Mouse (Mus musculus) heart, postnatal 14 days (tissue): ENCODE measurements around the gene Rhof. TPM values are rescaled to one million over a fixed set of nuclear protein-coding genes. Genes with fewer than 3 reads are reported as not detected.

Experiments used
- DNase-seq, 2 experiments: peaks; one replicate each; pipeline ENCODE4 v3.0.0; 2021 to 2022
- intact Hi-C: fragments of 180-260 bp; cut with DNase I; formaldehyde crosslinking; loops from one replicate; pipeline ENCODE4 v1.15.1; 2025
- total RNA-seq, 2 experiments: library from RNA; stranded (reverse); gene quantifications; 2 replicates each; pipeline ENCODE4 v1.2.3; 2021

Gene Rhof
- total RNA-seq, 2 experiments from 2014 or later = 0.48 to 0.61 TPM

GRCm38 (mm10) chr5:123149451-123150400, 17.2 kb upstream of the Rhof start:
- DNase-seq = peak; percentile 93 to 96
- intact Hi-C loops = loop anchor here (1.0 to 2.0 kb wide), 2 partner anchors 16 to 33 kb away; no protein-coding TSS in a partner anchor

DNA sequence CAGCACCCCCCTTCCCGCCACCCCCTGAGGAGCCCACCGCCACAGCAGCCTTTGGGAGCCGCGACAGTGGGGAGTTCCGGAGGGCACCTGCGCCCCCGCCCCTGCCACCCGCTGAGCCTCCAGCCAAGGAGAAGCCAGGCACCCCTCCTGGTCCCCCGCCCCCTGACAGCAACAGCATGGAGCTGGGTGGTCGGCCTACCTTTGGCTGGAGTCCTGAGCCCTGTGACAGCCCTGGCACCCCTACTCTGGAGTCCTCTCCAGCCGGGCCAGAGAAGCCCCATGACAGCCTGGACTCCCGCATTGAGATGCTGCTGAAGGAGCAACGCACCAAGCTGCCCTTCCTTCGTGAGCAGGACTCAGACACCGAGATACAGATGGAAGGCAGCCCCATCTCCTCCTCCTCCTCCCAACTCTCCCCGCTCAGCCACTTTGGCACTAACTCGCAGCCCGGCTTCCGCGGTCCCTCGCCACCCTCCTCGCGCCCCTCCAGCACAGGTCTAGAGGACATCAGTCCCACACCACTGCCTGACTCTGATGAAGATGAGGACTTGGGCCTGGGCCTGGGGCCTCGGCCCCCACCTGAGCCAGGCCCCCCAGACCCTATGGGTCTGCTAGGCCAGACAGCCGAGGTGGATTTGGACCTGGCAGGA, 15.7 kb upstream of the Rhof start:
- intact Hi-C loops = loop anchor here (2.0 kb wide), 1 partner anchor 31 kb away; no protein-coding TSS in a partner anchor
- no peak for DNase-seq

- intact Hi-C loops = no loop called here
Measured at GRCm38 (mm10) chr5:123147569-123147968, 15.1 kb upstream of the Rhof start.

GRCm38 (mm10) chr5:123146357-123146756, 13.9 kb upstream of the Rhof start:
- intact Hi-C loops = no loop called here
- no peak for DNase-seq

More at GRCm38 (mm10) chr5:123147569-123147968, 15.1 kb upstream of the Rhof start:
- DNase-seq = no peak

DNA sequence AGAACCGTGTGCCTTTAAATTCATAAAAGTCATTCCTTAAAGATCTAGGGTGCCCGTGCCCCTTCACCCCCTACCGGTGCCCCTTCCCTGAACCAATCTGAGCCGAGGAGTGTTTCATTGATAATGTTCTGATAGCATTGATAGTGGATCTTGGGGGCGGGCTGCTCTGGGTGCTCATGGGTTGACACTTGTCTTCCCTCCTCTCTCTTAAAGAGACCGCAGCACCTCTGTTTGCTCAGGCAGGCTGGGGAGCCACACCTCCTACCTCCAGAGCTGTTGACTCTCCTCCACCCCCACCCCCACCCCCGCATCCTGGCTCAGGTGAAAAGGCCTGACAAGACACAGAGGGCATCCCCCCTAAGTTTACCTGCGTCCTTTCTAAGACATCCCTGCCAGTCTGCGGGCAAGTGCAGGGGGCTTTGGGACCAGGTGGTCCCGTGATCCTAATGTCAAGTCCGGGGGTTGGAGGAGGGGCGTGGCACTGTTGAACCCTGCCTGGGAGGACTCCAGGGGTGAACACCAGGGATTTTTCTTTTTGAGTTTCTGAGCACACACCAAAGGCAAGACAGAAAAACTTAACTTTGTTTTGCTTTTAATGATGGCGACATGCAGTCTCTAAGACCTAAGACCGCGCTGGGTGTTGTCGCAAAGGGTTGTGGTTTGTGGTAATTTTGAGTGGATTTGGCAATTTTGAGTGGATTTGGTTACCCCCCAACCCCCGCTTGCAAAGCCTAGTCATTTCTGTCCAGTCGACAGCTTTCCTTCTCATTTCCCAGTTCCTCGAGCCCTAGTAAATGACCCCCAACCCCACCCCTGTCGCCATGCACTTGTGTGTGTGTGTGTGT, 12.5 kb upstream of the Rhof start:
- intact Hi-C loops = no loop called here

DNA sequence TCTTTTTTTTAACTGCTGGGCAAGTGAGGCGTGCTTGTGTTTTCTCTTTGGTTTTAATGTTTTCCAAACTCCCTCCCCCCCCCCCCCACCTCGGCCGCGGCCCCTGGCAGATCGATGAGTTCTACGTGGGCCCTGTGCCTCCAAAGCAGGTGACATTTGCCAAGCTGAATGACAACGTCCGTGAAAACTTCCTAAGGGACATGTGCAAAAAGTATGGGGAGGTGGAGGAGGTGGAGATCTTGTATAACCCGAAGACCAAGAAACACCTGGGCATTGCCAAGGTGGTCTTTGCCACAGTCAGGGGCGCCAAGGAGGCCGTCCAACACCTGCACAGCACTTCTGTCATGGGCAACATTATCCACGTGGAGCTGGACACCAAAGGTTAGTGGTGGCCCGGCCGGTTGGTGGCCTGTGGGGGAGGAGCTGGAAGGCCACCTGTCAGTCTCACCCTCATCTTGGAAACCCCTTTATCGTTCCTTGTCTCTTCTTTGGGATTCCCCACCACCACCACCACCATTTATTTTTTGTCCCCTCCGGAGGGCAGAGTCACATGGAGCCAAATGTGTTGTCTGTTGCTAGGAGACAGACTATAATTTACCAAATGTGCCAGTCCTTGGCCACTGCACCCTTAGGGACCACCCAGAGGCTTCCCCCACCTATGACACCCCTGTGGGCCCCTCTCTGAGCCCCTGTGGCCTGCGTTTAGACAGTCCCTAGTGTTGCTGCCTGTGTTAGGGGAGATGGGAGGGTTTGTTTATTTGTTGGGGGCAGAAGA, 11.7 kb upstream of the Rhof start:
- no peak for DNase-seq
- intact Hi-C loops = no loop called here

More for the DNA sequence above, 12.5 kb upstream of the Rhof start:
- no peak for DNase-seq

DNA sequence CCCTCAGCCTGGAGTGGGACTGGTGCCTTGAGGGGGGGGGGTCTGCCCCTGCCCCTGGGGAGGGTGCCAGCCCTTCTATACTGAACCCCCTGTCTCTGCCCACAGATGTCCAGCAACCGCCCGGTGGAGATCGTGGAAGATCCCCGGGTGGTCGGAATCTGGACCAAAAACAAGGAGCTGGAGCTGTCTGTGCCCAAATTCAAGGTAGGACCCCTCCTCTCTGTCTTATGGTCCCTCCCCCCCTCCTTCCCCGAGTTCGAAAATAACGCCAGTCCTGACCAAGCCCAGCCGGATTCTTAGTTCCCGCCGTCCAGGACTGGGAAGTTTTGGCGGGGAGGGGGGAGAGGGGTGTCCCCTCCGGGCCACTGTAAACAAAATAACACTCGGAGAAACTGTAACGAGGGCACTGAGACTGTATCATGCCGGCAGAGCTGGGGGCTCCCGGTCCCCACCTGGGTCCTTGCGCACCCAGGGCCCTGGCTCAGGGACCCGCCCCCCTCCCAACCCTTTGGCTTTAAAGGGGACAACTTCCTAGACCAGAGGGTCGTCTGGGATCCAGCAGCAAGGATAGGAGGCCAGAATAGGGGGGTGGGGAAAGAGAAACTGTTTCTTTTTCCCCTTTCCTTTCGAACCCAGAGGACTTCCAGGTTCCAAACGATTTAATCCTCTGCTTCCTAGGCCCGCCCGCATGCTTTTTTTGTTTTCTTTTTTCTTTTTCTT, 10.9 kb upstream of the Rhof start:
- peak in 1 of 2 experiments; percentile 49 for DNase-seq
- intact Hi-C loops = no loop called here

DNA sequence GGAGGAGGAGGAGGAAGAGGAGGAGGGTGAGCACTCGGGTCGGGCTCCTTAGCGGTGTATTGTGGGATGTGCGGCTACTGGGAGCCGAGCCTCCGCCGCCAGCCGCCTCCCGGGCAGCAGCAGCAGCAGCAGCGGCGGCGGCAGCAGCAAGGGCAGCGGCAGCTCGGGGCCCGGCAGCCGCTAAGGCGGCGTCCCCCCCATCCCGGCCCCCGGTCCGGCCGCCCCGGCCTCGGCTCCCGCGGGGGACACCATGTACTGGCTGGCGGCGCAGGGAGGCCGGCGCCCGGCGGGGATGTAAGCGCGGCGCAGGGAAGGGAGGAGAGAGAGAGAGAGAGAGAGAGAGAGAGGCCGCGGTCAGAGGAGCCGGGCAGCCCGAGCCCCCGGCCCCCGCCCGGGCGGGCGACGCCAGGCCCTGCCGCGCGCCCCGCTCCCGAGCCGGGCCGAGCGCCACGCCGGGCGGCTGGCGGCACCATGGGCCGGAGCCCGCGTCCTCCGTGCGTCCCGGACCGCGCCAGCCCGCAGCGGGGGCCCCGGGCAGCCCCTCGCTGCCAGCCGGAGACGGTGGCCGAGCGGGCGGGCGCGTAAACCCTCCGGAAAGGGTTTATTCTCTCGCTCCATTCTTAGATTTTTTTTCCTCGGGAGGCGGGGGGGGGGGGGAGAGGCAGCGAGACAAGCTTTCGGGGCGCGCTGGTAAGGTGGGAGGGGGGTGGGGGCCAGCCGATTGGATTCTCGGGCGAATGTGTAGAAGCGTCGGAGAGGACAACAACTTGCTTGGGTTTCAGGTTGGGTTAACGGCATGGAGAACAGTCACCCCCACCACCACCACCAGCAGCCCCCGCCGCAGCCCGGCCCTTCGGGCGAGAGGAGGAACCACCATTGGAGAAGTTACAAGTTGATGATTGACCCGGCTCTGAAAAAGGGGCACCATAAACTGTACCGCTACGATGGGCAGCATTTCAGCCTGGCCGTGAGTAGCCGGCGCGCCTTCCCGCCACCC, 10.0 kb upstream of the Rhof start, which contains the start of gene Setd1b:
Gene Setd1b, plus strand, starts transcription at position 33 of the 997 bp plus-strand sequence.
- peak; percentile 67 to 71 for DNase-seq
- intact Hi-C loops = no loop called here

DNA sequence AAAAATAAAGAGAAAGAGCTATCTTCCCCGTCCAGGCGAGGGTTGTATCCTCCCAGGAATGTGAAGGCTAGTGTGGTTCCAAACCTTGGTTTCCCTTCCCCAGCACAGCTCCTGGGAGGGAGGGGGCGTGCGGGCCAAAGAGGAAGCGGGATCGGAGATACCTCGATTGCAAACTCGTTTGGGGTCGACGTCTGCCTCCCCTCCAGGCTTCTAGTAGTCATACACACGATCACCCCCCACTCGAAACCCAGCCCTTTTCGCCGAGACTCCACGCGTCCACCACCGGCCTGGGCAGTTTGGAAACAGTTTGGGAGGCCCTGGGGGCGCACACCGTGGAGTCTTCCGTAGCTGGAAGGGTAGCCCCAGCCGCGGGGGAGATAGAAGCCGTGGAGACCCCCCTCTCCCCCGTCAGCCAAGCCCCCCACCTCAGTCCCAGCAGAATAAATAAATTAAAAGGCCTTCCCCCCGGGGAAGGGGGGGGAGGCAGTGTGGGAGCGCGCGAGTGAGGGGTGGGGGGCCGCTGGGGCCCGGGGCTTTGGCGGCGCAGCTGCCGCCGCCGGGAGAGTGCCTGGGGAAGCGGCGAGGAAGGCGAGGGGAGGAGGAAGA, 9.2 kb upstream of the Rhof start:
- intact Hi-C loops = no loop called here
- DNase-seq = peak; percentile 61 to 69

GRCm38 (mm10) chr5:123140694-123141554, 8.4 kb upstream of the Rhof start:
- intact Hi-C loops = no loop called here
- peak; percentile 89 to 91 for DNase-seq

- intact Hi-C loops = no loop called here
- DNase-seq = peak in 1 of 2 experiments; percentile 45
Measured at GRCm38 (mm10) chr5:123139722-123140627, 7.5 kb upstream of the Rhof start.

DNA sequence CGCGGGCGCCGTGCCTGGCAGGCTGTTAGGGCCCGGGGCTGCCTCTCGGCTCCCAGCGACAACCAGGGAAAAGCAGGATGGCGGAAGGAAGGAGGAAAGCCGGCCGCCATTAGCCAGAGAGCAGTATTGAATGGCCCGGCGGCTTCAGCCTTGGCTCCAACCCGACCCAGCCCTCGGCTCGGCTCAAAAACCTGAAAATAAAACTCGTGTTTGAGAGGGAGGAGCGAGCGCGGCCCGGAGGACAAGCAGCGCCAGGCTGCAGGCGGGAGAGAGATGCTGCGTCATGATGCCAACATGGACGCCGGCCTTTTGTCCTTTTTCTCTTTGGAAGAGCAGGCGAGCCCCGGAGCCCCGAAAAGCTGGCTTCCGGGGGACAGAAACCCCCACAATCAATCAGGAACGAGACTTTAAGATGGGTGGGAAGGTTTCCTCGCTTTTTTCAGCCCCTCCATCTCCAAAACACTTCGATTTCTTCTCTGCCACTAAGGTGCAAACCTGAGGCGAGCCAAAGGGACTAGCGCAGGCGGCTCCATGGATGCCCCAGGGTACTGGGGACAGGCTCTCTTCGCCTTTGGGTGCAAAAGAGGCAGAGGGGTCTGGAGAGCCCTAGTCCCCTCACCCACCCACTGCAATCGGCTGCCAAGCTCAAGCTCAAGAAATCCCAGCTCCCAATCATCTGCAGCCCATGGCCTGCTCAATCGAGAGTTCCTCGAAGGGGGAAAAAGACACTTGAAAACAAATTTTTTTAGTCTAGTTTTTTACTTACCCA, 6.6 kb upstream of the Rhof start:
- intact Hi-C loops = no loop called here
- peak; percentile 83 to 86 for DNase-seq

DNA sequence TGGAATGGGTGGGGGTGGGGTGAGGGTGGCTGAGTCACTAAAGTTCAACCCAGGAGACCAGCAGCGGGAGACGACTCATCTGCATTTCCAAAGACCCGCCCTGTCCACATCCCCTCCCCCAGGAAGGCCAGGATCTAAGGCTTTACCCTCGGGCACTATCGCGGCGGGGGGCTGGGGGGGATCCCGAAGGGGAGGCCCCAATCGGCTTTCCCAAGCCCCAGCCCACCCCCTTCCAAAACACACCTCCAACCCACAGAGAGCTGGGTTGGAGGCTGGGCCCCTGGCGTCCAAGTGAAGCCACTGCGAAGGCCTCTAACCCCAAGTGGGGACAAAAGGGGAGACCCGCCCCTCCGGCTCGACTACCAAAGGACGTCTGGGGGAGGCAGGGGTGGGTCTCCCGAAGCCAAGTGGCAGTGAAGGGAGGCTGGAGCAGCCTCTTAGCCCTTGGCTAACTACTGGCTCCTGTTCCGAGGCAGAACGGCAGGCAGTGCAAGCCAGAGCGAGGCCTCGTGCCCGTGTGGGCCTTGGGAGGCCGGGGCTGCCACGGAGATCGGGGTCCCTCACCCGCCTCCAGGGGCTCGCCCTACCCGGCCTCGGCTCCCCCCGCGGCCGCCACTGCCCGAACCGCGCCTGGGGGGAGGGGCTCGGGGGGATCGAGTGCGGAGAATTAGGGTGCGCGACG, 5.9 kb upstream of the Rhof start:
- peak; percentile 78 to 79 for DNase-seq
- intact Hi-C loops = no loop called here

GRCm38 (mm10) chr5:123137910-123138229, 5.4 kb upstream of the Rhof start:
- DNase-seq = no peak
- intact Hi-C loops = no loop called here
